Mouse (Mus musculus) heart, postnatal 0 days (tissue): ENCODE results near the gene Amd1. TPM values are rescaled to one million over a fixed set of nuclear protein-coding genes. Genes with fewer than 3 reads are reported as not detected.
A peak's percentile ranks its signal among the peaks of the same experiment; 100 is the strongest.

Experiments
- ATAC-seq: fragments of 200-750 bp; cut with Nextera tagmentation; 2 replicates; pipeline ENCODE4 v1.8.0; 2017; ENCODE audit warnings: low read depth, moderate number of reproducible peaks, moderate library complexity; ENCODE audit not compliant: insufficient read depth
- DNase-seq: peaks from one replicate; pipeline ENCODE4 v3.0.0-alpha.2; 2016; ENCODE audit warnings: low spot score
- H3K27ac ChIP-seq: fragments of 300-500 bp; sonication (generic); 2 replicates; pipeline ENCODE4 v1.5.1; 2014; ENCODE audit warnings: low read depth, mild to moderate bottlenecking
- H3K27me3 ChIP-seq: fragments of 300-500 bp; sonication (generic); 2 replicates; pipeline ENCODE4 v1.6.1; 2014; ENCODE audit warnings: low read length, mixed read lengths; ENCODE audit not compliant: control insufficient read depth, insufficient read depth
- H3K36me3 ChIP-seq: fragments of 300-500 bp; sonication (generic); replicated peaks from 2 replicates; pipeline ENCODE4 v1.6.1; 2014; ENCODE audit warnings: low read length, mixed read lengths; ENCODE audit not compliant: control insufficient read depth, insufficient read depth
- H3K4me1 ChIP-seq: fragments of 300-500 bp; sonication (generic); 2 replicates; pipeline ENCODE4 v1.6.1; 2014; ENCODE audit warnings: antibody characterized with exemption; ENCODE audit not compliant: control insufficient read depth, insufficient read depth
- H3K4me2 ChIP-seq: fragments of 300-500 bp; sonication (generic); 2 replicates; pipeline ENCODE4 v1.6.1; 2014; ENCODE audit warnings: low read depth, mild to moderate bottlenecking, low read length, moderate library complexity
- H3K4me3 ChIP-seq: fragments of 300-500 bp; sonication (generic); 2 replicates; pipeline ENCODE4 v1.5.1; 2014; ENCODE audit warnings: low read depth, low read length
- H3K9ac ChIP-seq: fragments of 300-500 bp; sonication (generic); replicated peaks from 2 replicates; pipeline ENCODE4 v1.6.1; 2014; ENCODE audit warnings: low read depth, low read length, mixed read lengths
- H3K9me3 ChIP-seq: fragments of 300-500 bp; sonication (generic); replicated peaks from 2 replicates; pipeline ENCODE4 v1.6.1; 2016; ENCODE audit warnings: low read length; ENCODE audit not compliant: control insufficient read depth
- CTCF ChIP-seq: IDR thresholded peaks from 2 replicates; pipeline ENCODE4 v1.5.1; 2016; ENCODE audit warnings: antibody characterized with exemption, control low read depth, low read depth
- EP300 ChIP-seq: IDR thresholded peaks from 2 replicates; pipeline ENCODE4 v1.6.1; 2016; ENCODE audit warnings: antibody characterized with exemption, low read depth
- WGBS: fragments of 180-500 bp; shearing (Covaris S2); extraction: QIAGEN DNeasy Blood & Tissue Kit; methylation state at CpG from one replicate; pipeline ENCODE4 v1.1.7; 2014; 5-methylcytosine and 5-hydroxymethylcytosine counted together
- polyA plus RNA-seq: library from polyadenylated mRNA; unstranded; fragments of >200 nt; fragmentation: Nextera tagmentation; extraction: Ambion mirVana; gene quantifications from 2 replicates; pipeline ENCODE4 v1.2.1, GENCODE M21; 2015
- total RNA-seq: library from RNA; depleted of rRNA; stranded (reverse); fragments of >200 nt; gene quantifications from 2 replicates; pipeline ENCODE4 v1.2.3, GENCODE M21; 2014; ENCODE audit warnings: low replicate concordance

The Amd1 gene
- total and polyA plus RNA-seq, 2 experiments from 2014 or later: 25.8 to 48.5 TPM

DNA sequence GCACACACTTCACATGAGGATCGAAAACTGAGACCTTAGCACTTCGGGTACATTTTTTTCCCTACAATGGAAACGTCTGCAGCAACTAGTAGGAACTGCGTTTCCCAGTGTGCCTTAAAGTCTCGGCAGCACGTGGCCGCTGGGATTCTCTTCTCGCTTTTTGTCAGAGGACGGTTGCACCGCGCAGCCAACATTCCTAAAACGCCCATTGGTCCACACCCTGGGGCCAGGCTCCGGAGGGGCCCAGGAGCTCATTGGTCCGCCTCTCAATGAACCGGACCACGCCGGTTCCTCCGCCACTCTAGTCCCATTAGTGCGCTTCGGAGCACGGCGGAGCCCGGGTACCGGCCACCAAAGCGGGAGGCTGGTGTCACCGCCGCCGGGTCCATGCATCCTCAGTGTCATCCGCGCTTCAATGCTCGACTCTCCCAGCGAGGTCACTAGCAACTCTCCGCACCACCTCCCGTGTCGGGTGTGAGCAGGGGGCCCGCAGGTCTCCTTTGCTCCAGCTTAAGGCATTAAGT is 1.3 kb downstream of the Amd1 start:
- ATAC-seq (peak; percentile 84), DNase-seq (peak; percentile 90)
- Histone ChIP-seq H3K9ac (peak overlapping the region; percentile 98), H3K4me2 (peak overlapping the region; percentile 97), H3K36me3 (no peaks in the 10 kb centered on the region), H3K27ac (peak overlapping the region; percentile 94), H3K9me3 (no peaks in the 10 kb centered on the region), H3K4me3 (peak overlapping the region; percentile 99), H3K4me1 (peaks cover 15% of the 10 kb centered on the region), H3K27me3 (no peaks in the 10 kb centered on the region)
- no peak for TF ChIP-seq EP300
- TF ChIP-seq CTCF: no peak
- under 1% methylated on average over 36 of the region's 36 CpGs for WGBS

DNA sequence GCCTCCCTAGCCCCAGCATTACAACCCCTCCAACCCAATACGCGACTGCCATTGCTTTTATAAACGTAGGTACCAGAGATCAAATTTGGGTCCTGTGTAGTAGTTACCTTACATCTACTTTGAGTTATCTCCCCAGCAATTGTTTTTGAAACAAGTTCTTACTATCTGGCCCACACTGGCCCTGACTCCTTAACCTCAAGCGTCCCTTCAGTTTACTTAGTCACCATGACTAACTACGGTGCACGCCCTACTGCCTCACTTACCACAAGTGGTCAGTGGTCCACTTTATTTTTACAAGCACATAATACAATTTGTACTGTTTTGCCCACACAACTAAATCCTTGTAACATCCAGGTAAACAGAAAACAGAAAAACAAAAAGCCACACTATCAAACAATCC is 9.3 kb downstream of the Amd1 start:
- peaks cover 36% of the 10 kb centered on the region for H3K36me3 ChIP-seq

DNA sequence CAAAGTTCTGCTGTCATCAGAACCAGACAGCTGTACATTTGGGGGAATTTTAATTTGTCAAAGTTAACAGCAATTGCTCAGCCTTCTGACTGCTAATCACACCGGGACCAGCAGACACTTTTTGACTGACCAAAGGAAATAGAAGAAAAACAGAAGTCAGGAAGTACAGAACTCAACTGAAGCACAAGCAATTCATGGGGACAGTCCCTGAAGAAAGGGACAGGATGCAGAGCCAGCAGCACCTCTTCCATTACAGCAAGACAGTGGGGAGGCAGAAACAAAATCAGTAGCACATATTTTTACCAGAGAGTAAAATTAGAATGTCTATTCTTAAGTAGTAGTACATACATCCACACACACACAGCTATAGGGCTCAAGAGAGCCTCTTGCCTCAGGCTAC is 15.2 kb downstream of the Amd1 start:
- 47% methylated on average over 1 of the region's 1 CpGs for WGBS
- ATAC-seq: no peak

More for the DNA sequence above, 9.3 kb downstream of the Amd1 start:
- no peak overlapping the region for H3K9ac ChIP-seq
- 93% methylated on average over 6 of the region's 6 CpGs for WGBS
- H3K9me3 ChIP-seq: no peaks in the 10 kb centered on the region
- DNase-seq (no peak), ATAC-seq (no peak)
- no peak overlapping the region for H3K27ac ChIP-seq
- no peak overlapping the region for H3K4me3 ChIP-seq
- H3K4me2 ChIP-seq: no peak overlapping the region
- no peaks in the 10 kb centered on the region; the same call in 1 of the 2 replicates for H3K4me1 ChIP-seq
- TF ChIP-seq CTCF: no peak
- TF ChIP-seq EP300: no peak
- H3K27me3 ChIP-seq: no peaks in the 10 kb centered on the region

DNA sequence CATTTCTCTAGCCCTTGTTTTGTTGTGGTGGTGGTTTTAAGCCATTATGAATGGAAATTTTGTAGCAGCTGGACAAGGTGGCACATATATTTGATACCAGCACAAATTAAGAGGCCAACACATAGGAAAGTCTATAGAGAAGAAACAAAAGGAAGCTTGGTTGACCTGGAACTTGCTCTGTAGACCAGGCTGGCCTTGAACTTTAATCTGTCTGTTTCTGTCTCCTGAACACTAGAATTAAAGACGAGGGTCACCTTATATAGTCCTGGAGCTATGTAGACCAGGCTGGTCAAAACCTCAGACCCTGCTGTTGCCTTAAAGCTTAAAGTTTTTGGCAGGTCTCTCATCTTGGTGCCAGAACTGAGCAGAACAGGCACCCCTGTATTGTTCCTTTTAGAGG is 16.4 kb downstream of the Amd1 start:
- Histone ChIP-seq H3K9ac (no peak overlapping the region), H3K4me3 (no peak overlapping the region), H3K9me3 (no peaks in the 10 kb centered on the region), H3K27ac (no peak overlapping the region), H3K4me1 (no peaks in the 10 kb centered on the region), H3K4me2 (no peak overlapping the region), H3K36me3 (peaks cover 18% of the 10 kb centered on the region), H3K27me3 (no peaks in the 10 kb centered on the region)
- ATAC-seq: no peak
- DNase-seq: no peak
- no peak for TF ChIP-seq CTCF
- no peak for TF ChIP-seq EP300
- 95% methylated on average over 1 of the region's 1 CpGs for WGBS

More for the DNA sequence above, 15.2 kb downstream of the Amd1 start:
- H3K4me2 ChIP-seq: no peak overlapping the region
- no peaks in the 10 kb centered on the region for H3K9me3 ChIP-seq
- H3K27ac ChIP-seq: no peak overlapping the region
- H3K9ac ChIP-seq: no peak overlapping the region
- H3K36me3 ChIP-seq: peaks cover 27% of the 10 kb centered on the region
- no peak for DNase-seq
- TF ChIP-seq EP300: no peak
- TF ChIP-seq CTCF: no peak
- H3K27me3 ChIP-seq: no peaks in the 10 kb centered on the region
- H3K4me1 ChIP-seq: no peaks in the 10 kb centered on the region
- H3K4me3 ChIP-seq: no peak overlapping the region

DNA sequence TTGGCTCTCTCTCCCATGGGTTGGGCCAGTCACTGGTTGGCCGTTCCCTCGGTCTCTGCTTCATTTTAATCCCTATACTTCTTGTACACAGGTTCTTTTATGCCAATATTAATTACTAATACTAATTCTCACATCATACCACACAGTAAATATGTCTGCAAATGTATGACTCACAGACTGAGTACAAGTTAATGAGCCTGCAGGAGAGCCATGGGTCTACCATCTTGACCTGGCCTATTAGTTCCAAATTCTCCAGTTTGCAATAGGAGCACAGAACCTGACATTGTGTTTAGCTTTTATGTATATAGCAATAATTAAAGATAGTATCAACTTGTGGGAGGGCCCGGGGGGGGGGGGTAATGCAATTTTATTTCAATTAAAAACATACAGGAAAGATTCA is 17.0 kb downstream of the Amd1 start:
- H3K4me3 ChIP-seq: no peak overlapping the region
- no peak for TF ChIP-seq EP300
- no peak for TF ChIP-seq CTCF
- no peak overlapping the region for H3K9ac ChIP-seq
- no peak overlapping the region for H3K27ac ChIP-seq
- no peaks in the 10 kb centered on the region for H3K4me1 ChIP-seq
- H3K4me2 ChIP-seq: no peak overlapping the region
- 86% methylated on average over 3 of the region's 3 CpGs for WGBS
- peaks cover 16% of the 10 kb centered on the region for H3K36me3 ChIP-seq
- no peaks in the 10 kb centered on the region for H3K9me3 ChIP-seq
- DNase-seq (no peak), ATAC-seq (no peak)
- H3K27me3 ChIP-seq: no peaks in the 10 kb centered on the region

DNA sequence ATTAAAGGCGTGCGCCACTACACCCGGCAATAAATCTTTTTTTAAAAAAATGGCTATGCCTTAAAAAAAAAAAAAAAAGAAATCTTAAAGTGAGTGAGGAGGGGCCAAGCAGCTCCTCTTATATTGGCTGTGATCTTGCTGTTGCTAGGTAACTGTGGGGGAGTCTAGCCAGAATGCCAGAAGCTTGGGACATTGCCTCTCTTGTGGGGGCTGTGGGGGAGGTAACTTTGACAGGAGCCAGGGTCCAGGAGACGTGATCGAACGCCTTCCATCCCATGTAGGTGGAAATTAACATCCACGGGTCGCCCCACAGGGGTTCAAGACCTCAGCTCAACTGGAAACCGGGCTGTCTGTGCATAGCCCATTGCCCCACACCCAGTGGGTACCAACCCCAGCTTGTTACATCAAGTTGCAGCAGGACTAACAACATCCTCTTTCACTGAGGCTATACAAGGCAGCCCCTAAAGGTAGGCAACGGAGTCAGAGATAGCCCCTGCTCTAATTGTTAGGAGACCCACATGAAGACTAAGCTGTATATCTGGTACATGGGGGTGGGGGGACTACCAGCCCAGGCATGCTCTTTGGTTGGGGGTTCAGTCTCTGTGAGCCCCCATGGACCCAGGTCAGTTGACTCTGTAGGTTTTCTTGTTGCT is 17.7 kb downstream of the Amd1 start:
- Histone ChIP-seq H3K4me2 (no peak overlapping the region), H3K9me3 (no peaks in the 10 kb centered on the region), H3K27me3 (no peaks in the 10 kb centered on the region), H3K9ac (no peak overlapping the region), H3K4me3 (no peak overlapping the region), H3K4me1 (no peaks in the 10 kb centered on the region), H3K27ac (no peak overlapping the region), H3K36me3 (peaks cover 11% of the 10 kb centered on the region)
- 78% methylated on average over 10 of the region's 10 CpGs for WGBS
- TF ChIP-seq CTCF: no peak
- no peak for TF ChIP-seq EP300
- no peak for DNase-seq
- ATAC-seq: no peak
